Mouse (Mus musculus): ENCODE data around the gene Clspn. TPM values are rescaled to one million over a fixed set of nuclear protein-coding genes. Genes with fewer than 3 reads are reported as not detected.

Clspn gene
- polyA plus RNA-seq (2014; fragmentation: Illumina TruSeq; extraction: RNeasy Lipid Tissue Mini Kit (QIAGEN cat#74804); ENCODE audit: low read depth, low replicate concordance), result 0.24 TPM

DNA sequence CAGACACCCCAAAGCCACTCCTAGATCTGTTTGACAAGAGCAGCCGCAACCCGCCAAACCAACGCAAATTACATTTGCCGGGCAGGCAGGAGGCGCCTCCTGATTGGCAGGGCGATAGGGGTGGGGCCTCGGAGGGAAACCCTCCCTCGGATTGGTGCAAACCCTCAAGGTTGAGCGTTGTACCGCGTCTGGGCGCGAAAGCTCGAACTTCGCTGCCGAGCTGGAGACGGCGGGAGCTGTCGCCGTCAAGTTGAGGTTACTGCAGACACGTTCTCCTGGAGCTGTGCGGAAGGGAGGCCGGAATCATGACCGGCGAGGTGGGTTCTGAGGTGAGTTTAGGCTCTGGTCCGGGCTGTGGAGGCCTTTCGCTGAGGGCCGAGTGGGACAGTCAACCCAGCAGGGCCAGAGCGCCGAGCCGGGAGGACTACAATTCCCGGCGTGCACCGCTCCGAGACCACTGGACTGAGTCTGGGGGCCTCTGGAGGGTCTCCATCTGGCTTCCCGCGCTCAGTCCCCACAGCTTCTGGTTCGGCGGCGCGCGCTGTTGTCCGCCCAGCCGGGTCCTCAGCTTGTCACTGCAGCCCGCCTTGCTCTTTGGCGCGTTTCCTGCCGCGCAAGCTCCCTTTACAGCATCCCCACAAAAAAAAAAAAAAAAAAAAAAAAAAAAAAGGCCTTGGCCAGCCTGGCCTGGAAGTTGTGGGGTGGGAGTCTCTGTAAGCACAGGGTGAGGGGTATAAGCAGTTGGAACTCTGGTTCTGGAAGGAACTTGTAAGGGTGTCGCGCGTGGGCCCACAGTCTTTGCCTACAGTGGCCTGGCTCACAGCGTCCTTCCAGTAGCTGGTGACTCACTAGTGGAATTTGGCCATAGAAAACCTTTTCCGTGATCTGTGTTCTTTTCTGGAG lies at the start of gene Clspn:
Gene Clspn, plus strand, starts transcription at position 127 of the 903 bp plus-strand sequence.

GRCm38 (mm10) chr4:126532827-126533728 lies 23.7 kb upstream of the Clspn start, which contains the start of gene Ago4:
Gene Ago4 (minus strand): TSS chr4:126533472.

GRCm38 (mm10) chr4:126609606-126610181 lies 53.0 kb downstream of the Clspn start, which contains the start of gene 5730409E04Rik:
Gene 5730409E04Rik (plus strand): TSS chr4:126609818.

Other genes with a start within 250 kb of the Clspn start
- not detected for gene Adprhl2, start 235.2 kb upstream of the Clspn start, polyA plus RNA-seq (2014; fragmentation: Illumina TruSeq; extraction: RNeasy Lipid Tissue Mini Kit (QIAGEN cat#74804); ENCODE audit: low read depth, low replicate concordance)
- gene Tekt2, start 231.2 kb upstream of the Clspn start, polyA plus RNA-seq (2014; fragmentation: Illumina TruSeq; extraction: RNeasy Lipid Tissue Mini Kit (QIAGEN cat#74804); ENCODE audit: low read depth, low replicate concordance), result not detected
- 8.6 TPM for gene Ago3, start 127.4 kb upstream of the Clspn start, polyA plus RNA-seq (2014; fragmentation: Illumina TruSeq; extraction: RNeasy Lipid Tissue Mini Kit (QIAGEN cat#74804); ENCODE audit: low read depth, low replicate concordance)
- gene Ago1, start 88.4 kb upstream of the Clspn start, polyA plus RNA-seq (2014; fragmentation: Illumina TruSeq; extraction: RNeasy Lipid Tissue Mini Kit (QIAGEN cat#74804); ENCODE audit: low read depth, low replicate concordance), result 14.5 TPM
- 3.6 TPM for gene Ago4, start 23.5 kb upstream of the Clspn start, polyA plus RNA-seq (2014; fragmentation: Illumina TruSeq; extraction: RNeasy Lipid Tissue Mini Kit (QIAGEN cat#74804); ENCODE audit: low read depth, low replicate concordance)
- 4.0 TPM for gene 5730409E04Rik, start 52.9 kb downstream of the Clspn start, polyA plus RNA-seq (2014; fragmentation: Illumina TruSeq; extraction: RNeasy Lipid Tissue Mini Kit (QIAGEN cat#74804); ENCODE audit: low read depth, low replicate concordance)
- gene Psmb2, start 120.7 kb downstream of the Clspn start, polyA plus RNA-seq (2014; fragmentation: Illumina TruSeq; extraction: RNeasy Lipid Tissue Mini Kit (QIAGEN cat#74804); ENCODE audit: low read depth, low replicate concordance), result 52.1 TPM
- gene Tfap2e, start 179.3 kb downstream of the Clspn start, polyA plus RNA-seq (2014; fragmentation: Illumina TruSeq; extraction: RNeasy Lipid Tissue Mini Kit (QIAGEN cat#74804); ENCODE audit: low read depth, low replicate concordance), result not detected
- not detected for gene Ncdn, start 196.5 kb downstream of the Clspn start, polyA plus RNA-seq (2014; fragmentation: Illumina TruSeq; extraction: RNeasy Lipid Tissue Mini Kit (QIAGEN cat#74804); ENCODE audit: low read depth, low replicate concordance)
- 12.5 TPM for gene AU040320, start 196.6 kb downstream of the Clspn start, polyA plus RNA-seq (2014; fragmentation: Illumina TruSeq; extraction: RNeasy Lipid Tissue Mini Kit (QIAGEN cat#74804); ENCODE audit: low read depth, low replicate concordance)

All from kidney, adult 10 weeks (tissue).